Mouse (Mus musculus) CH12.LX (cell line): Measurements from ENCODE around the gene Ezr. TPM values are rescaled to one million over a fixed set of nuclear protein-coding genes. Genes with fewer than 3 reads are reported as not detected.

Source experiments
- DNase-seq: peaks from one replicate; pipeline ENCODE4 v3.0.0-alpha.2; 2013; ENCODE audit errors: extremely low read depth
- H3K27ac ChIP-seq: 2 replicates; pipeline ENCODE4 v1.5.1; 2012; ENCODE audit warnings: low read depth, mild to moderate bottlenecking, control low read depth, moderate library complexity; ENCODE audit not compliant: insufficient read depth
- H3K27me3 ChIP-seq: replicated peaks from 2 replicates; pipeline ENCODE3; 2012; ENCODE audit warnings: inconsistent platforms
- H3K36me3 ChIP-seq, 2 experiments: replicated peaks in 1 of 2; 2 replicates each; pipeline versions ENCODE3 to v1.6.1; 2012; ENCODE audit warnings: inconsistent platforms in 1 of 2, low read length in 1 of 2, mild to moderate bottlenecking in 1 of 2, mixed read lengths in 1 of 2, moderate library complexity in 1 of 2; ENCODE audit not compliant: control insufficient read depth in 1 of 2, insufficient read depth in 1 of 2
- H3K4me1 ChIP-seq, 2 experiments: 2 replicates each; pipeline ENCODE4 v1.6.1; 2012; ENCODE audit warnings: inconsistent platforms in 1 of 2, moderate library complexity in 1 of 2; ENCODE audit not compliant: insufficient read depth in 2 of 2, control insufficient read depth in 1 of 2
- H3K4me2 ChIP-seq: 2 replicates; pipeline ENCODE4 v1.6.1; 2012; ENCODE audit warnings: low read depth, mild to moderate bottlenecking, control low read depth; ENCODE audit not compliant: poor library complexity, insufficient read depth, severe bottlenecking
- H3K4me3 ChIP-seq, 3 experiments: fragments of 150-350 bp in 1 of 3; sonication (generic) in 1 of 3; replicated peaks in 1 of 3; 2 replicates each; pipeline versions ENCODE3 to v1.5.1; 2011 to 2012; ENCODE audit warnings: low read depth in 2 of 3, low read length in 2 of 3, mild to moderate bottlenecking in 2 of 3, moderate library complexity in 2 of 3, control low read depth in 1 of 3, improper control_type of control experiment in 1 of 3, inconsistent platforms in 1 of 3, mixed read lengths in 1 of 3; ENCODE audit not compliant: poor library complexity in 1 of 3
- H3K79me2 ChIP-seq: replicated peaks from 2 replicates; pipeline ENCODE4 v1.6.1; 2012; ENCODE audit warnings: mild to moderate bottlenecking, moderate library complexity; ENCODE audit not compliant: control insufficient read depth, poor library complexity, insufficient read depth, severe bottlenecking; ENCODE audit errors: extremely low read depth
- H3K9ac ChIP-seq: 2 replicates; pipeline ENCODE4 v1.6.1; 2012; ENCODE audit warnings: low read depth, mild to moderate bottlenecking, control low read depth, moderate library complexity; ENCODE audit not compliant: insufficient read depth
- H3K9me3 ChIP-seq: replicated peaks from 2 replicates; pipeline ENCODE3; 2012; ENCODE audit warnings: low read length, inconsistent platforms, mixed read lengths
- BHLHE40 ChIP-seq: IDR thresholded peaks from 2 replicates; pipeline ENCODE4 v1.6.1; 2011; ENCODE audit warnings: mild to moderate bottlenecking, low read depth, low read length, improper control_type of control experiment
- CHD2 ChIP-seq: IDR thresholded peaks from 2 replicates; pipeline ENCODE4 v1.6.1; 2011; ENCODE audit warnings: low read length, improper control_type of control experiment
- E2F4 ChIP-seq: IDR thresholded peaks from 2 replicates; pipeline ENCODE4 v1.6.1; 2011; ENCODE audit warnings: low read depth, low read length, improper control_type of control experiment; ENCODE audit not compliant: insufficient replicate concordance
- EP300 ChIP-seq: IDR thresholded peaks from 2 replicates; pipeline ENCODE4 v1.6.1; 2011; ENCODE audit warnings: low read length, improper control_type of control experiment
- IRF4 ChIP-seq: IDR thresholded peaks from 2 replicates; pipeline ENCODE4 v1.6.1; 2014; ENCODE audit warnings: low read depth, mild to moderate bottlenecking, inconsistent platforms, low read length, improper control_type of control experiment
- KAT2A ChIP-seq: IDR thresholded peaks from 2 replicates; pipeline ENCODE4 v1.6.1; 2012; ENCODE audit warnings: low read length, improper control_type of control experiment, inconsistent platforms; ENCODE audit not compliant: insufficient replicate concordance
- MEF2A ChIP-seq: IDR thresholded peaks from 2 replicates; pipeline ENCODE4 v1.6.1; 2014; ENCODE audit warnings: low read depth, mild to moderate bottlenecking, inconsistent platforms, low read length, improper control_type of control experiment, borderline replicate concordance
- MXI1 ChIP-seq: IDR thresholded peaks from 2 replicates; pipeline ENCODE4 v1.6.1; 2011; ENCODE audit warnings: mild to moderate bottlenecking, low read depth, low read length, improper control_type of control experiment
- NRF1 ChIP-seq: IDR thresholded peaks from 2 replicates; pipeline ENCODE4 v1.6.1; 2014; ENCODE audit warnings: low read depth, mild to moderate bottlenecking, inconsistent platforms, low read length, improper control_type of control experiment, moderate library complexity
- PAX5 ChIP-seq: IDR thresholded peaks from 2 replicates; pipeline ENCODE4 v1.6.1; 2012; ENCODE audit warnings: low read length, inconsistent platforms, mixed read lengths
- RAD21 ChIP-seq: IDR thresholded peaks from 2 replicates; pipeline ENCODE4 v1.6.1; 2011; ENCODE audit warnings: low read depth, mild to moderate bottlenecking, low read length, improper control_type of control experiment, moderate library complexity
- RCOR1 ChIP-seq: conservative IDR thresholded peaks from 2 replicates; pipeline ENCODE4 v1.6.1; 2012; ENCODE audit warnings: low read depth, mild to moderate bottlenecking, inconsistent platforms, low read length, improper control_type of control experiment
- TCF12 ChIP-seq: IDR thresholded peaks from 2 replicates; pipeline ENCODE4 v1.6.1; 2014; ENCODE audit warnings: low read depth, mild to moderate bottlenecking, inconsistent platforms, low read length, improper control_type of control experiment
- UBTF ChIP-seq: IDR thresholded peaks from 2 replicates; pipeline ENCODE4 v1.6.1; 2012; ENCODE audit warnings: low read depth, mild to moderate bottlenecking, inconsistent platforms, low read length, improper control_type of control experiment, moderate library complexity
- USF1 ChIP-seq: IDR thresholded peaks from 2 replicates; pipeline ENCODE4 v1.6.1; 2014; ENCODE audit warnings: low read depth, mild to moderate bottlenecking, inconsistent platforms, low read length, improper control_type of control experiment
- ZNF384 ChIP-seq: IDR thresholded peaks from 2 replicates; pipeline ENCODE4 v1.6.1; 2012; ENCODE audit warnings: low read depth, low read length, improper control_type of control experiment, inconsistent platforms
- dilution Hi-C: fragments of 300-500 bp; cut with MboI; formaldehyde crosslinking; loops from 2 replicates; pipeline ENCODE4 v1.14.3; 2020; ENCODE audit warnings: low sequenced_read_pairs; ENCODE audit not compliant: extremely low pct_unique_long_range_greater_than_20kb, extremely low pct_ligation_motif_present
- in situ Hi-C: fragments of 300-500 bp; cut with MboI; formaldehyde crosslinking; loops from 3 replicates; pipeline ENCODE4 v1.14.3; 2019; ENCODE audit warnings: low sequenced_read_pairs, low pct_ligation_motif_present, low pct_unique_long_range_greater_than_20kb, mixed read lengths
- polyA plus RNA-seq: library from polyadenylated mRNA; unstranded; fragments of >175 nt; gene quantifications from 2 replicates; pipeline ENCODE4 v1.2.1, GENCODE M21; 2012; ENCODE audit warnings: low read depth; ENCODE audit not compliant: insufficient read length
- total RNA-seq, 2 experiments: library from RNA; depleted of rRNA; stranded (reverse); fragments of 300-350 nt in 1 of 2; fragments of >200 nt in 1 of 2; gene quantifications; 2 replicates each; pipeline ENCODE4 v1.2.3; 2012 to 2014

The Ezr gene
- total and polyA plus RNA-seq, 3 experiments, result 107 to 207 (median 123) TPM

- dilution Hi-C loops, result no loop called here
- TF ChIP-seq TCF12 (no peak), EP300 (no peak), E2F4 (no peak), MEF2A (no peak), ZNF384 (no peak), BHLHE40 (no peak), RAD21 (no peak), UBTF (no peak), PAX5 (no peak)
- Histone ChIP-seq H3K4me2 (no peak overlapping the region), H3K36me3 (peaks cover 89 to 99% of the 10 kb centered on the region in 2 experiments), H3K4me1 (peaks cover 0 to 16% of the 10 kb centered on the region in 2 experiments; a peak in 3 of 4 replicates), H3K27ac (no peak overlapping the region), H3K79me2 (no peaks in the 10 kb centered on the region), H3K9ac (no peak overlapping the region), H3K9me3 (no peaks in the 10 kb centered on the region), H3K4me3 (no peak overlapping the region), H3K27me3 (no peaks in the 10 kb centered on the region)
- DNase-seq, result no peak
- in situ Hi-C loops, result no loop called here
These were observed 42.0 kb downstream of the Ezr start for GRCm38 (mm10) chr17:6740331-6741170.

- dilution Hi-C loops, result no loop called here
- H3K79me2 ChIP-seq, result no peaks in the 10 kb centered on the region
- H3K4me1 ChIP-seq, result peaks cover 0 to 16% of the 10 kb centered on the region in 2 experiments; a peak in 3 of 4 replicates
- no peak for TF ChIP-seq NRF1
- TF ChIP-seq CHD2, result no peak
- no peak for TF ChIP-seq RCOR1
- no peak for TF ChIP-seq USF1
- TF ChIP-seq MXI1, result no peak
- no peak for TF ChIP-seq KAT2A
- TF ChIP-seq EP300, result no peak
- no peak for TF ChIP-seq IRF4
- H3K27me3 ChIP-seq, result no peaks in the 10 kb centered on the region
- no peak overlapping the region for H3K4me2 ChIP-seq
- no peak overlapping the region for H3K27ac ChIP-seq
- H3K4me3 ChIP-seq, result no peak overlapping the region
- H3K36me3 ChIP-seq, result peaks cover 89 to 99% of the 10 kb centered on the region in 2 experiments
- DNase-seq, result no peak
- no peaks in the 10 kb centered on the region for H3K9me3 ChIP-seq
- H3K9ac ChIP-seq, result no peak overlapping the region
- in situ Hi-C loops, result no loop called here
These were observed 42.8 kb downstream of the Ezr start for GRCm38 (mm10) chr17:6739756-6740155.
